Mouse (Mus musculus): ENCODE results near the gene Tbc1d4.

The Tbc1d4 gene

GRCm38 (mm10) chr14:101500826-101501225 is 108.2 kb downstream of the Tbc1d4 start:
- DNase-seq = peak; percentile 32

- no peak for DNase-seq
Observed at GRCm38 (mm10) chr14:101499838-101500237, 109.2 kb downstream of the Tbc1d4 start.

- no peak for DNase-seq
Observed at GRCm38 (mm10) chr14:101488264-101488810, 120.7 kb downstream of the Tbc1d4 start.

- DNase-seq = no peak
Observed at GRCm38 (mm10) chr14:101486550-101486949, 122.4 kb downstream of the Tbc1d4 start.

- peak; percentile 23 for DNase-seq
Observed at GRCm38 (mm10) chr14:101483230-101483629, 125.8 kb downstream of the Tbc1d4 start.

GRCm38 (mm10) chr14:101482270-101482669 is 126.7 kb downstream of the Tbc1d4 start:
- no peak for DNase-seq

GRCm38 (mm10) chr14:101481165-101481564 is 127.8 kb downstream of the Tbc1d4 start:
- no peak for DNase-seq

GRCm38 (mm10) chr14:101480541-101480940 is 128.4 kb downstream of the Tbc1d4 start:
- no peak for DNase-seq

GRCm38 (mm10) chr14:101477827-101478220 is 131.2 kb downstream of the Tbc1d4 start:
- DNase-seq = no peak

- no peak for DNase-seq
Observed at GRCm38 (mm10) chr14:101477081-101477826, 131.7 kb downstream of the Tbc1d4 start.

GRCm38 (mm10) chr14:101469475-101470093 is 139.4 kb downstream of the Tbc1d4 start:
- no peak for DNase-seq

GRCm38 (mm10) chr14:101468143-101468542 is 140.8 kb downstream of the Tbc1d4 start:
- DNase-seq = no peak

- no peak for DNase-seq
Observed at GRCm38 (mm10) chr14:101467532-101467931, 141.5 kb downstream of the Tbc1d4 start.

- no peak for DNase-seq
Observed at GRCm38 (mm10) chr14:101466521-101466920, 142.5 kb downstream of the Tbc1d4 start.

GRCm38 (mm10) chr14:101465893-101466292 is 143.1 kb downstream of the Tbc1d4 start:
- DNase-seq = no peak

- DNase-seq = peak; percentile 45
Observed at GRCm38 (mm10) chr14:101460768-101461167, 148.2 kb downstream of the Tbc1d4 start.

- no peak for DNase-seq
Observed at GRCm38 (mm10) chr14:101452915-101453314, 156.1 kb downstream of the Tbc1d4 start.

- no peak for DNase-seq
Observed at GRCm38 (mm10) chr14:101447857-101448256, 161.1 kb downstream of the Tbc1d4 start.

GRCm38 (mm10) chr14:101445205-101445604 is 163.8 kb downstream of the Tbc1d4 start:
- no peak for DNase-seq

- DNase-seq = peak; percentile 84
Observed at GRCm38 (mm10) chr14:101437925-101438324, 171.1 kb downstream of the Tbc1d4 start.

GRCm38 (mm10) chr14:101430536-101430935 is 178.5 kb downstream of the Tbc1d4 start:
- DNase-seq = no peak

GRCm38 (mm10) chr14:101428805-101429516 is 180.0 kb downstream of the Tbc1d4 start:
- no peak for DNase-seq

- DNase-seq = no peak
Observed at GRCm38 (mm10) chr14:101417679-101418078, 191.3 kb downstream of the Tbc1d4 start.
